Comparison of ENCODE assay signal across 11 mouse cellular contexts in genomic region chr17:65723633-65724032, GRCm38 (mm10). TPM values are rescaled to one million over a fixed set of nuclear protein-coding genes. Genes with fewer than 3 reads are reported as not detected.
A peak's percentile ranks its signal among the peaks of the same experiment; 100 is the strongest.
DNase-seq lines count a peak whose midpoint lies in the region; ATAC-seq and TF ChIP-seq lines count a peak whose summit lies in the region.
"Had no signal": no experiment of that assay in that cellular context is flagged by ENCODE, and none has a peak within 500 bp of the region (broad histone marks: within the 10 kb centered on the region; RNA-seq: fewer than 3 reads in every experiment).

No protein-coding gene starts in this region.

- H3K9me3 ChIP-seq in lung, postnatal 0 days (ENCODE audit: low read length), result no peaks in the 10 kb centered on the region
- no peaks in the 10 kb centered on the region for H3K9me3 ChIP-seq in intestine, embryonic 16.5 days (ENCODE audit: control insufficient read depth, low read length)
- H3K9me3 ChIP-seq in midbrain, postnatal 0 days (ENCODE audit: low read length), result no peaks in the 10 kb centered on the region
- H3K9me3 ChIP-seq: G1E; limb, embryonic 15.5 days had no signal

- DNase-seq in lung, postnatal 0 days (ENCODE audit: low spot score), result no peak
- no peak for DNase-seq in lung, adult 2 months
- no peak for DNase-seq in midbrain, postnatal 0 days (ENCODE audit: low spot score)
- no peak for DNase-seq in urinary bladder, postnatal 25 days (ENCODE audit: low spot score)
- DNase-seq in cerebellum, postnatal 25 days, result no peak
- DNase-seq: cerebellum, adult 9-11 months had no signal

- H3K9ac ChIP-seq in lung, postnatal 0 days (replicated peaks; ENCODE audit: low read depth), result no peak overlapping the region
- H3K9ac ChIP-seq in intestine, embryonic 16.5 days (ENCODE audit: low read depth, low read length), result no peak overlapping the region
- no peak overlapping the region for H3K9ac ChIP-seq in midbrain, postnatal 0 days (replicated peaks; ENCODE audit: low read length, poor library complexity, severe bottlenecking)
- H3K9ac ChIP-seq: limb, embryonic 15.5 days had no signal

- TF ChIP-seq EP300 in lung, postnatal 0 days (IDR thresholded peaks at IDR 0.05), result no peak

- no peaks in the 10 kb centered on the region for H3K36me3 ChIP-seq in lung, postnatal 0 days (ENCODE audit: insufficient read depth, low read length)
- no peaks in the 10 kb centered on the region; the same call in 1 of the 2 replicates for H3K36me3 ChIP-seq in intestine, embryonic 16.5 days (ENCODE audit: control insufficient read depth, insufficient read depth, low read length)
- H3K36me3 ChIP-seq in myocyte (ENCODE audit: control insufficient read depth, insufficient read depth), result peaks cover 15% of the 10 kb centered on the region
- H3K36me3 ChIP-seq in midbrain, postnatal 0 days (ENCODE audit: insufficient read depth, low read length), result 0 out of 2 replicates have a peak, but pooled peaks cover 4% of the 10 kb centered on the region
- H3K36me3 ChIP-seq: G1E had no signal

- H3K79me2 ChIP-seq in myocyte (ENCODE audit: control insufficient read depth, insufficient read depth), result peaks cover 50% of the 10 kb centered on the region

- H3K27ac ChIP-seq in lung, postnatal 0 days (ENCODE audit: low read length), result peak overlapping the region; percentile 40; the same call in 1 of the 2 replicates
- H3K27ac ChIP-seq in intestine, embryonic 16.5 days (ENCODE audit: low read length), result peak overlapping the region; percentile 64
- H3K27ac ChIP-seq in midbrain, postnatal 0 days (ENCODE audit: low read depth, low read length), result no peak overlapping the region
- H3K27ac ChIP-seq: limb, embryonic 15.5 days had no signal

- ATAC-seq in lung, postnatal 0 days, result peak; percentile 10; the same call in 1 of the 2 replicates
- ATAC-seq in intestine, embryonic 16.5 days, result peak; percentile 91
- ATAC-seq in midbrain, postnatal 0 days (ENCODE audit: low FRiP score), result no peak
- ATAC-seq in erythroid progenitor cell, adult 5-6 weeks (replicated peaks; ENCODE audit: low FRiP score, poor library complexity, severe bottlenecking), result no peak

- no peak overlapping the region for H3K4me2 ChIP-seq in lung, postnatal 0 days (replicated peaks; ENCODE audit: low read depth, low read length)
- no peak overlapping the region for H3K4me2 ChIP-seq in intestine, embryonic 16.5 days (ENCODE audit: low read depth, low read length)
- H3K4me2 ChIP-seq in myocyte (ENCODE audit: low read depth), result peak overlapping the region; percentile 10
- H3K4me2 ChIP-seq in midbrain, postnatal 0 days (ENCODE audit: low read depth, low read length, poor library complexity, severe bottlenecking), result no peak overlapping the region
- H3K4me2 ChIP-seq: limb, embryonic 15.5 days had no signal

- H3K4me1 ChIP-seq in lung, postnatal 0 days (ENCODE audit: insufficient read depth, low read depth, low read length), result no peaks in the 10 kb centered on the region
- H3K4me1 ChIP-seq in lung, adult 2 months (ENCODE audit: control insufficient read depth, insufficient read depth, low read length), result peaks cover 6% of the 10 kb centered on the region
- H3K4me1 ChIP-seq in intestine, embryonic 16.5 days (ENCODE audit: control insufficient read depth, insufficient read depth, low read length), result 0 out of 2 replicates have a peak, but pooled peaks cover 6% of the 10 kb centered on the region
- no peaks in the 10 kb centered on the region; the same call in 1 of the 2 replicates for H3K4me1 ChIP-seq in midbrain, postnatal 0 days (ENCODE audit: insufficient read depth, low read length)

- TF ChIP-seq CTCF in lung, postnatal 0 days (IDR thresholded peaks at IDR 0.05), result no peak
- no peak for TF ChIP-seq CTCF in lung, adult 2 months (IDR thresholded peaks at IDR 0.05; ENCODE audit: insufficient read depth, low read length)
- no peak for TF ChIP-seq CTCF in midbrain, postnatal 0 days (IDR thresholded peaks at IDR 0.05)

- 80% methylated on average over 8 of the region's 8 CpGs for WGBS in lung, postnatal 0 days
- 77% methylated on average over 8 of the region's 8 CpGs for WGBS in lung, adult 2 months
- WGBS in intestine, embryonic 16.5 days, result 71% methylated on average over 8 of the region's 8 CpGs
- WGBS in midbrain, postnatal 0 days, result 95% methylated on average over 8 of the region's 8 CpGs

- H3ac ChIP-seq in myocyte (ENCODE audit: control insufficient read depth, insufficient read length), result no peak overlapping the region

- H3K4me3 ChIP-seq in lung, postnatal 0 days (ENCODE audit: low read depth, low read length), result no peak overlapping the region
- H3K4me3 ChIP-seq in lung, adult 2 months (replicated peaks; ENCODE audit: extremely low read depth, low read depth, low read length), result no peak overlapping the region
- no peak overlapping the region for H3K4me3 ChIP-seq in intestine, embryonic 16.5 days (ENCODE audit: low read length)
- no peak overlapping the region for H3K4me3 ChIP-seq in myocyte
- no peak overlapping the region for H3K4me3 ChIP-seq in midbrain, postnatal 0 days (ENCODE audit: low read depth, low read length)
- H3K4me3 ChIP-seq: limb, embryonic 15.5 days had no signal

- H3K27me3 ChIP-seq in lung, postnatal 0 days (replicated peaks; ENCODE audit: insufficient read depth, low read length), result no peaks in the 10 kb centered on the region
- no peaks in the 10 kb centered on the region for H3K27me3 ChIP-seq in intestine, embryonic 16.5 days (replicated peaks; ENCODE audit: control insufficient read depth, insufficient read depth, low read length)
- H3K27me3 ChIP-seq in myocyte (ENCODE audit: control insufficient read depth, insufficient read depth, insufficient read length), result no peaks in the 10 kb centered on the region
- H3K27me3 ChIP-seq in midbrain, postnatal 0 days (ENCODE audit: insufficient read depth, low read length), result no peaks in the 10 kb centered on the region
- H3K27me3 ChIP-seq: limb, embryonic 15.5 days had no signal

- no peak for TF ChIP-seq POLR2A in lung, adult 2 months (IDR thresholded peaks at IDR 0.05; ENCODE audit: borderline replicate concordance, extremely low read depth, low read depth, low read length)
- TF ChIP-seq POLR2A in myocyte (IDR thresholded peaks at IDR 0.05; ENCODE audit: insufficient read length, low read depth), result no peak

TF ChIP-seq in myocyte, 11 proteins besides CTCF, POLR2A, EP300 and RAD21:
- no peak for TF ChIP-seq CEBPB (IDR thresholded peaks at IDR 0.05; ENCODE audit: insufficient read depth, poor library complexity, severe bottlenecking)
- TF ChIP-seq MYOG (IDR thresholded peaks at IDR 0.05; ENCODE audit: control insufficient read depth in 1 of 3, insufficient read depth in 1 of 3, insufficient read length in 2 of 3, low read depth in 2 of 3), result peak in 1 of 3 experiments; percentile 20
- no peak for TF ChIP-seq USF1 (IDR thresholded peaks at IDR 0.05; ENCODE audit: low read depth)

RNA-seq across cellular contexts. Expression of gene Rab31, which starts 48.9 kb away (rescaled TPM):
- 33.3 and 33.5 TPM in 2 replicates for polyA plus RNA-seq in lung, postnatal 0 days (2015; fragmentation: Nextera tagmentation; extraction: Ambion mirVana)
- 33.2 and 48.9 TPM in 2 replicates for polyA plus RNA-seq in lung, adult 2 months (2012; rRNA removed)
- polyA plus RNA-seq in intestine, embryonic 16.5 days (2015; fragmentation: Nextera tagmentation; extraction: Ambion mirVana), result 26.8 and 28.0 TPM in 2 replicates
- polyA plus RNA-seq in myocyte (2012; fragmentation: generic; extraction: Trizol), result 60.7 TPM
- 81.1 and 88.1 TPM in 2 replicates for total RNA-seq in midbrain, postnatal 0 days (2014; rRNA removed)
- 66.8 and 67.6 TPM in 2 replicates for polyA plus RNA-seq in midbrain, postnatal 0 days (2015; fragmentation: Nextera tagmentation; extraction: Ambion mirVana)
- total RNA-seq in erythroid progenitor cell, adult 5-6 weeks (2015; ENCODE audit: low replicate concordance), result 9.4 and 10.5 TPM in 2 replicates
- total RNA-seq in erythroid progenitor cell, adult 5-6 weeks (2017; ENCODE audit: low replicate concordance), result 7.3 and 11.9 TPM in 2 replicates

RNA-seq across cellular contexts. Expression of gene Ppp4r1, which starts 58.7 kb away (rescaled TPM):
- polyA plus RNA-seq in lung, postnatal 0 days (2015; fragmentation: Nextera tagmentation; extraction: Ambion mirVana), result 21.2 and 26.5 TPM in 2 replicates
- polyA plus RNA-seq in lung, adult 2 months (2012; rRNA removed), result 34.7 and 45.5 TPM in 2 replicates
- 30.9 and 34.0 TPM in 2 replicates for polyA plus RNA-seq in intestine, embryonic 16.5 days (2015; fragmentation: Nextera tagmentation; extraction: Ambion mirVana)
- polyA plus RNA-seq in myocyte (2012; fragmentation: generic; extraction: Trizol), result 44.9 TPM
- 45.6 and 58.3 TPM in 2 replicates for total RNA-seq in midbrain, postnatal 0 days (2014; rRNA removed)
- 24.2 and 28.6 TPM in 2 replicates for polyA plus RNA-seq in midbrain, postnatal 0 days (2015; fragmentation: Nextera tagmentation; extraction: Ambion mirVana)
- 24.7 and 37.5 TPM in 2 replicates for total RNA-seq in erythroid progenitor cell, adult 5-6 weeks (2015; ENCODE audit: low replicate concordance)
- 12.0 and 23.5 TPM in 2 replicates for total RNA-seq in erythroid progenitor cell, adult 5-6 weeks (2017; ENCODE audit: low replicate concordance)

Comparison
In these comparisons a context has a peak if more than half of its experiments do, and no peak if none do; other contexts are left out.
1. ATAC-seq: peak in lung, postnatal 0 days (single experiment) and intestine, embryonic 16.5 days (single experiment); none in midbrain, postnatal 0 days (single experiment) and erythroid progenitor cell, adult 5-6 weeks (single experiment).